Mouse (Mus musculus) adrenal gland, postnatal 14 days (tissue): ENCODE data around the gene H13. TPM values are rescaled to one million over a fixed set of nuclear protein-coding genes. Genes with fewer than 3 reads are reported as not detected.

ENCODE experiments used
- DNase-seq: peaks from one replicate; pipeline ENCODE4 v3.0.0; 2021; ENCODE audit warnings: mixed read lengths
- total RNA-seq: library from RNA; stranded (reverse); gene quantifications from 2 replicates; pipeline ENCODE4 v1.2.3, GENCODE M21; 2021

H13 gene
- total RNA-seq, 1 experiment from 2014 or later: 123 TPM

- DNase-seq: no peak
These were observed 34.5 kb downstream of the H13 start for GRCm38 (mm10) chr2:152703596-152704255.

DNA sequence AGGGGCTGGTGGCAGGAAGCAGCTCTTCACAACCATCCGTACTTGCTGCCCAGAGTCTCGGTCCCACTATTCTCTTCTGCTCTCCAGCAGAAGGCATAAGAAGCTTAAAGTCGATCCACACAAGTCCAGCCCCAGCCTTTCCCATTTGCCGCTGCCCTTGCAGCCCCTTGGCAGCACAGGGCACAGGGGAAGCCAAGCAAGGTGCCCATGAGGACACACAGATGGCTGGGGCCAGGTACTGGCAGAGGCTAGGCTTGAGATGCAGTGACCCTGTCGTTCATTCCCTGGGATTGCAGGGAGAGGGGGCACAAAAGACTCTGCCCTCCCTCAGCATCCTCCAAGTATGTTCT lies 35.0 kb downstream of the H13 start:
- no peak for DNase-seq

DNA sequence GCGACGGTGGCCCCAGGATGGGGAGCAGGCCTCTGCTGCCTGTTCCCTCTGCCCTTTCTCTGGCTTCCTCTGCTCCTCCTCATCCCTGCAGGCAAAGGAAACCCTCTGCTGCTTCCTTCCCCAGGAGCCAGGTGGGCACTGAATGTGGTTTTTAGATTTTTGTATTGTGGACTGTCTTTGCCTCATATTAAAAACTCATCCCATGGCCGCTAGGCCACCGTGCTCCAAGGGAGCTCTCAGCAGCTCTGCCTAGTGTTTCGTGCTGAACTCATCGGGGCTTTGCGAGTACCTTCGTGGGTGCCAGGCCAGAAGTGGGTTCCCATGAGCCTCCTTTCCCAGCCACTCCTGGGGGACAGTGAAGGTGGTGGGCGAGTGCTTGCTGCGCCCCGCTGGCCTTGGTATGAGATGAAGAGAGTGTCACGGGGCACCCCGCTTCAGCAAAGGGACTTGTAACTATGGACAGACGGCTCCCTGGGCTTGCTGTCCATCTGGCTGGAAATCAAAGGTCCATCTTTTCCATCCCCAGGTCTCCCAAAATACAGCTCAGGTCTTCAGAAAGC lies 35.6 kb downstream of the H13 start:
- DNase-seq: no peak

DNA sequence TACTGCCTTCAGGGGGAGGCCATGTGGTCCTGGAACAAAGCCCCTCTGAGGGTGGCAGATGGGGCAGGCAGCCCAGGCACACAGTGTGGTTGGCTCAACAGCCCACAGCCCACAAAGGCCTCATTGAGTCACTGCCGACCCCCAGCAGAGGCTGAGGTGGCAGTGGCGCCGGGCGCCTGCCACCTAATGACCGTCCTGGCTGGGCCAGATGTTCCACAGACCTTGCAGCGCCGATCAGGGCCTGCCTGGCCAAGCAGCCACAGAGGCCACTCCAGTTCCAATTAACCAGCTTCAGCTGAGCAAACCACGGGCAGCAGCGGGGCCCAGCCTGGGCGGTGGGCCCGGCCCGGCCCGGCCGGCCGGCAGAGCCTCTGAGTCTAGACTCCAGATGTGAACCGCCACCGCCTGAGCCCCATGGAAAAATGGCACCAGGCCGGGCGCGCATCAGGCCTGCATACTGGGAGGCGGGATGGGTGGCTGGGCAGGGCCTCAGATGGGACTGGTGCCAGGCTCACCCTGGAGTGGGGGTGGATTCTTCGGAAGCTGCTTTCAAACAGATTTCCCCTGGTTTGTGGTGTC lies 36.8 kb downstream of the H13 start:
- DNase-seq: peak; percentile 81

DNA sequence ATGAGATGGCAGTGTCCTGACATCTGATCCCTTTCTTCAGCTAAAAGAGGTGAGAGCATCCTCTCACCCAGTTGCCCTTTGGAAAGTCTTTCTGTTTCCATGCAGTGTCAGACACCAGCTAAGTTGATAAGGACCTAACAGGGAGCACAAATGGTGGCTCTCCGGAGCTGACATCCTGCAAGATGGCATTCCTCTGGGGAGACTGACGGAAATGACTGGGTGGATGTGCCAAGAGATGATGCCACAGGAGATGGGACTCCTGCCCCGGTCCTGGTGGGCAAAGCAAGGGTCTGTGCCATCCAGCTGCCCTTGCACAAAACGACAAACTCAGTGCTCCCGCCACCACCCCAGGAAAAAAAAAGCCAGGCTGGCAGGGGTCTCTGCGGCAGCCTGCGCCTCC lies 37.9 kb downstream of the H13 start:
- DNase-seq: no peak

GRCm38 (mm10) chr2:152707627-152708026 lies 38.4 kb downstream of the H13 start:
- peak; percentile 97 for DNase-seq

- no peak for DNase-seq
These were observed 39.8 kb downstream of the H13 start for GRCm38 (mm10) chr2:152709066-152709465.

DNA sequence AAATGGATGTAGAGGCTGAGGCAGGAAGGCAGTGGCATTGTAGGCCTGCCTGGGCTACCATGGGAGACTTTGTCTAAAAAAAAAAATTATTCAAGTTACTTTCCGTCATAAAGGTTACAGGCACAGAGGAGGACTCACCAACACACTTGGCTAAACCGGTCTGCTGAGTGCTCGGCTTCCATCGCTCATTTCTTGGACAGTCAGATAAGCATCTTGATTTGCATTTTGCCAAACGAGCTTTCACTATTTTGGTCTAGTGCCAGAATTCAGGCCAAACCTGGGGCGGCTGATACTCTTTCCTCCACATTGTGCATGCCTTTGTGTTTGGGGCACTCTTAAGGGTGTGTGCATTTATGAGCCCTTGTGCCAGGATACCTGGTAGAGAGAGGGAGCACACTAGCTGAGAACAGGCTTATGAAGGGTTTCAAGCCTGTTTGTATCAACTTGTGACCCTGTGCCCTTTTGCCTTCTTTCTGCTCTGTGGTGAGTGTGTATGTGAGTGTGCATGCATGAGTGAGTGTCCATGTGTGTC lies 47.0 kb downstream of the H13 start:
- DNase-seq: no peak

- no peak for DNase-seq
These were observed 48.4 kb downstream of the H13 start for GRCm38 (mm10) chr2:152717652-152718051.

- no peak for DNase-seq
These were observed 48.8 kb downstream of the H13 start for GRCm38 (mm10) chr2:152718076-152718475.

DNA sequence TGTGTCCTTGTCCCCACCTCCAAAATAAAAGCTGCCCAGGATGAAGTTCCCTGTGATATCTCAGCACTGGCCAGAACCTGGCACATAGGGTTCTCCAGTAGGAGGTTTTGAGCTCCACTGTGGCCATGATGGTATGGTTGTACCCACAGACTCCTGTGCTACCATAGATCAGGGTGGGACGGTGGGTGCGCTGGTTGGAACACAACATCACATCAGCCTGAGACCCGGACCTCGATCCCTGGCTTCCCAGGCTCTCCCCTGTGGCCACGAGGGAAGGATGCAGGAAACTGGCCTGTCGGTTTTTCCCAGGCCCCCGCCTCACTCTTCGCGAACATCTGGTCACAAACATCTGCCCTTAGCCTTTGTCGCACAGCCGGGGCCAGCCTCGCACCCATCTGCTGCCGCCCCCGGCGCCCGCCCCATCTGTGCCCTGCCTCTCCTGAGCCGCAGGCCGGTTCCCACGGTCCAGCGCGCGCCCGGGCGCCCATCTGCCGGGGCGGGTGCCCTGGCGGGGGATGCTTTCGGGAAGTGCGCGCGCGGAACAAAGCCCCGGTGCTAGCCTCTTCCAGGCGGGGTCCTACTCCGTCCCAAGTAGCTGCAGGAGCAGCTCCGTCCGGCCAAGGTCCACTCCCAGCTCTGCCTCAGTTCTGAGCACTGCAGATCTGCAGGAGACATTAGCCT lies 54.5 kb downstream of the H13 start:
- DNase-seq: peak; percentile 71

GRCm38 (mm10) chr2:152724332-152724723 lies 55.1 kb downstream of the H13 start:
- DNase-seq: no peak

DNA sequence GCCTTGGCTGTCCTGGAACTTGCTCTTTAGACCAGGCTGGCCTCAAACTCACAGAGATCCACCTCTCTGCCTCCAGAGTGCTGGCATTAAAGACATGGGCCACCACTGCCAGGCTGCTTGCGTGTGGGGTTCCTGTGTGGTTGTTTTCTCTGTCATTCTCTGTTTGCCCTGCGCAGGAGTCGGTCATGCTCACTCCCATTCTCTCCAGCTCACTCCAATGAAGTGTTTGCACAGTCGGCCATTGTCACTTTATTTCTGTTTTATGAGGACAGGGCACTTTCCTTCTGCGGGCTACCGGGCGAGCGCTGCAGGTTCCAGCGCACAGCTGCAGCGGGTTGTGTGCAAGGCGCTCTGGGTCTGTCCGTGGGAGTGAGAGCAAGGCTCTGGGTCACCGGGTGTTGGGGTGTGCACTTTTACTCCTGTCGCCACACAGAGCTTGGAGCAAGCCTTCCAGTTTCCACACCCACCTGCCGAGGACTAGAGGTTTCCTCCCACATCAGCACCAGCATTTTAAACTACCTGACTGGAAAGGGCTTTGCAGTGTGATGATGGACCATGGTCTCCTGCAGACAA lies 56.0 kb downstream of the H13 start:
- DNase-seq: no peak

DNA sequence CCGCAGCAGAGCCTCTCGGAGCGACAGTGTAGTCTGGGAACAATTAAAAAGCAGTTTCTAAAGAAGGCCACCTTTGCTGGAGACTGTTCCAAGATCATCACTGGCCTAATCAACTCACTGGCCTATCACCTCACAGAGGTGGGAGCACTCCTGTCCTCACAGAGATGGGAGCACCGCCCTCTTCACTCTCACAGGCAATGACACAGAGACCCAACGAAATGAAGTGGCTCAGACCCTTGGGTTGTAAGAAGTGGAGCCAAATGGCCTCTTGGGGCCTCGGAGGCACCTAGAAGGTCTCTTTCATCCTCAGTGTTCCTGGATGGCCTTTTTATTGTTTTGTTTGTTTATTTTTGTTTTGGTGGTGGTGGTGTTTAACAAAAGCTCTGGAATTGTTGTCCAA lies 57.0 kb downstream of the H13 start:
- no peak for DNase-seq

DNA sequence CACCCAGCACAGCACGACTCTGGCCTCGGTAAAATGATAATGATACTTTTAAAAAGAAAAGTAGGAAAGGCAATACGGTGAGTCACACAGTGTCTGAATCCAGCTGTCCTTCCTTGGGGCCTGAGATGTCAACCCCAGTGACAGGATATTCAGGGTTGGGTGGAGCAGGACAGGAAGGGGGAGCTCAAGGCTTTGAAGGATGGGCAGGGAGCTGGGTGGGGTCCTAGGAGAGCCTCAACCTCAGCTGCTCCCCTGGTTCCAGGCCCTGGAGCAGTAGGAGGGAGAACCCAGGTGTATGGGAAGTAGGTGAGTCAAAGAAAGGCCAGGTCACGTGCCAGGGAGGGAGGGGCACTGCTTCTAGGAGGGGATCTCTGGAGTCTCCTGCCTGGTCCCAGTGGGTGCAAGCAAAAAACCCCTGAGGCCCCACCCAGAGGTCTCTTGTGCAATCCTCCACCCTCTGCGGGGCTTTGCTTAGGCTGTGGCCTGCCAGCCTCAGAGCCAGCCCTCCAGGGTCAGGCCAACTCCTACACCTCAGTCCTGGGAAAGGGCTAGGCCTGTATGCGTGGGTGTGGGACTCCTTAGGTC lies 57.6 kb downstream of the H13 start:
- DNase-seq: peak; percentile 42

DNA sequence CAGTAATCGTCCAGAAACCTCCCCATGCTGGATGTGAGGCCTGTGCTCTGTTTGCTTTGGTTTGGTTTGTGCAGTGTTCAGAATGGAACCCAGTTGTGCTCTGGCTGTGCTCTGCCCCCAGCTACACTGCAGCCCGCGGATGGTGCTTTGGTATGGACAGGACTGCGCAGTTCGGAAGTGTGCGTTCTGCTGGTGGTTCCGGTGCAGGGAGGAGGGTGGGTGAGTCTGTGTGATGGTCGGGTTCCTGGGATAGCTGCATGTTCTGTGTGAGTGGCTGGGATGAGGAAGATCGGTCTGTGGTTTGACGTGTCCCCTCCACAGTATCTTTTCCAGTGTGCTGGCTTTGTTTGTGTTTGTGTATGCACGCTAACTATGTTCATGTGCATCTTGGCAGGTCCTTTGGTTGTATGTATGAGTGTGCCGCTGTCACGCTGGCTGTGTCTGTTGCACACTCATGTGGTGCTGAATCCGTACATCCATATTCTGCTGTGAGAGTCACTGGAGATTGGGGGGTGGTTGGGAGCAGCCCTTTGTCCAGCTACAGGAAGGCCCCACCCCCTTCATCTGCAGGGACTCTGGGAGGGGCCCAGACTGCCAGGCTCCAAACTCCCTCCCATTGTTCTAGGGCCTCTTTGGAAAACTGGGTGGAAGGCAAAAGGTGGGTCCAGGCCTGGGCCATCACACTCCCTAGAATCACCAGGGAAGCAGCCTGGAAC lies 58.7 kb downstream of the H13 start:
- peak; percentile 53 for DNase-seq

GRCm38 (mm10) chr2:152728594-152728993 lies 59.3 kb downstream of the H13 start:
- no peak for DNase-seq

- no peak for DNase-seq
These were observed 59.9 kb downstream of the H13 start for GRCm38 (mm10) chr2:152729013-152729635.

DNA sequence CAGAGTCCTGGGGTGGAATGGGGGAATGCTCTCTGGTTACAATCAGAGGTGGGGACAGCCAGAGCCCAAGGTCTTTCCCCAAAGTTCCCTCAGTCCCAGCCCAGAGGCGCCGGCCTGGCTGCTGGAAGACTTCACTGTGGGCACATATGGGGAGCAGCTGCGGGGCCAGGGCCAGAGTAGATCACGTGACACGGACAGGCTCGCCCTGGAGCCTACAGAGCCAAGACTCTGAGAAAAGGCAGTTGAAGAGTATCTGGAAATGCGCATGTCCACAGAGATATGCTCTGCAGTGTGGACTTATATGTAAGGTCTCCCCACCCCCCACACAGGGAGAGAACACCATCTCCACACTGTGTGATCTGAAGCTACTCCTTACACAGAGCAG lies 60.4 kb downstream of the H13 start:
- DNase-seq: peak; percentile 86

DNA sequence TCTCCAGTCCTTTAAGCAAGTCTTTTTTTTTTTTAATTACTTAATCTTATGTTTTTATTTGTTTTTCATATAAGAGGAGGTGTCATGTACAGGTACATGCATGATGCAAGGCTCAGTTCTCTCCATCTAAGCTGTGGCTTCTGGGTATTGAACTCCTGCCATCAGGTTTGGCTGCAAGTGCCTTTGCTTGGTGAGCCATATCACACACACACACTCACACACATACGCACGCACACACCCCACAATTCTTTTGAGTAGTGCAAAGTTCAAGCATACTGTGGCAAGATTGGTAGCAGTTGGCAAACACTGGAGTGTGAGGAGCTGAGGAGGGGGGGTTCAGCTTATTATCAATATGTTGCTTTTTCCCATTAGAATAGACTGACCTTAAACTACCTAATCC lies 63.9 kb downstream of the H13 start:
- no peak for DNase-seq

DNA sequence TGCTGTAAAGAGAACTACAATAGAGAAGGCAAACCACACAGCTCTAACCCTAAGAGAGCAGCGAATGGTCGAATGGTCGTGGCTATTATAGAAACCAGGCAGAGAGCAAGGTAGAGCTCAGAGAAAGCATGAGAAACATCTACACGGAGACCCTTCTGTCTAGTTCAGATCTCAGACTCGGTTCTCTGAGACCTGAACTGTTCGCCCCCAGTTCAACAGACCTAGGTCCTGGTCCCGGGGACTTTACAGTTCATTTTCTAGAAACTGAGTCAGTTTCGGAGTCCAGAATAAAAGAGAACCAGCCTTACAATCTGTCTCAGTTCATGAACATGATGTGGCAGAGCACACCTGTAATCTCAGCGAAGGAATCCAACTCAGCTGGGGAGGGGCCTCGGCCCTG lies 65.2 kb downstream of the H13 start:
- DNase-seq: no peak
